Mouse (Mus musculus) gastrocnemius, postnatal 36 days (tissue): Measurements from ENCODE around the gene Zswim4. TPM values are rescaled to one million over a fixed set of nuclear protein-coding genes. Genes with fewer than 3 reads are reported as not detected.

Experiments
- DNase-seq, 2 experiments: peaks; one replicate each; pipeline ENCODE4 v3.0.0; 2022
- intact Hi-C: fragments of 180-260 bp; cut with DNase I; formaldehyde crosslinking; loops from one replicate; pipeline ENCODE4 v1.15.1; 2025
- total RNA-seq, 2 experiments: library from RNA; stranded (reverse); gene quantifications; 2 replicates each; pipeline ENCODE4 v1.2.3; 2021

Zswim4 gene
- total RNA-seq, 2 experiments from 2014 or later, result 7.1 to 8.4 TPM

GRCm38 (mm10) chr8:84201545-84202245, 35.2 kb downstream of the Zswim4 start:
- DNase-seq, result peak; percentile 78 to 82
- intact Hi-C loops, result no loop called here

- DNase-seq, result peak; percentile 81 to 83
- intact Hi-C loops, result no loop called here
These were observed 36.0 kb downstream of the Zswim4 start for GRCm38 (mm10) chr8:84200652-84201544.

- DNase-seq, result no peak
- intact Hi-C loops, result no loop called here
These were observed 36.7 kb downstream of the Zswim4 start for GRCm38 (mm10) chr8:84200126-84200555.

GRCm38 (mm10) chr8:84199348-84200125, 37.3 kb downstream of the Zswim4 start:
- intact Hi-C loops, result no loop called here

GRCm38 (mm10) chr8:84198871-84199270, 38.0 kb downstream of the Zswim4 start:
- intact Hi-C loops, result no loop called here
- DNase-seq, result no peak

More at GRCm38 (mm10) chr8:84199348-84200125, 37.3 kb downstream of the Zswim4 start:
- peak in 1 of 2 experiments; percentile 20 for DNase-seq

- intact Hi-C loops, result no loop called here
- DNase-seq, result peak; percentile 85 to 91
These were observed 38.7 kb downstream of the Zswim4 start for GRCm38 (mm10) chr8:84197922-84198774.

GRCm38 (mm10) chr8:84197141-84197921, 39.5 kb downstream of the Zswim4 start:
- DNase-seq, result peak; percentile 82 to 86
- intact Hi-C loops, result no loop called here

- intact Hi-C loops, result no loop called here
- no peak for DNase-seq
These were observed 42.6 kb downstream of the Zswim4 start for GRCm38 (mm10) chr8:84194224-84194743.

GRCm38 (mm10) chr8:84193566-84193965, 43.3 kb downstream of the Zswim4 start:
- intact Hi-C loops, result no loop called here
- no peak for DNase-seq

GRCm38 (mm10) chr8:84193161-84193560, 43.7 kb downstream of the Zswim4 start:
- intact Hi-C loops, result no loop called here
- DNase-seq, result no peak

GRCm38 (mm10) chr8:84192555-84192954, 44.3 kb downstream of the Zswim4 start:
- intact Hi-C loops, result no loop called here
- peak; percentile 79 to 83 for DNase-seq

GRCm38 (mm10) chr8:84192023-84192422, 44.8 kb downstream of the Zswim4 start:
- peak; percentile 69 to 76 for DNase-seq
- intact Hi-C loops, result no loop called here

GRCm38 (mm10) chr8:84190191-84190867, 46.5 kb downstream of the Zswim4 start:
- intact Hi-C loops, result no loop called here

GRCm38 (mm10) chr8:84189603-84190002, 47.3 kb downstream of the Zswim4 start:
- DNase-seq, result peak in 1 of 2 experiments; percentile 56
- intact Hi-C loops, result loop anchor here (5.0 kb wide), 1 partner anchor 93 kb away; no protein-coding TSS in a partner anchor

More at GRCm38 (mm10) chr8:84190191-84190867, 46.5 kb downstream of the Zswim4 start:
- DNase-seq, result no peak

GRCm38 (mm10) chr8:84188671-84189070, 48.2 kb downstream of the Zswim4 start:
- intact Hi-C loops, result loop anchor here (5.0 kb wide), 1 partner anchor 94 kb away; no protein-coding TSS in a partner anchor
- peak in 1 of 2 experiments; percentile 13 for DNase-seq

- DNase-seq, result peak; percentile 44 to 51
- intact Hi-C loops, result loop anchor here (1.0 to 5.0 kb wide), 3 partner anchors 23 to 170 kb away; no protein-coding TSS in a partner anchor
These were observed 49.6 kb downstream of the Zswim4 start for GRCm38 (mm10) chr8:84187065-84187755.

- intact Hi-C loops, result loop anchor here (2.0 to 5.0 kb wide), 2 partner anchors 96 to 170 kb away; no protein-coding TSS in a partner anchor
- DNase-seq, result peak; percentile 59 to 62
These were observed 50.3 kb downstream of the Zswim4 start for GRCm38 (mm10) chr8:84186547-84186946.
